Mouse (Mus musculus) left cerebral cortex, postnatal 4 days (tissue): ENCODE measurements around the gene Irf4. TPM values are rescaled to one million over a fixed set of nuclear protein-coding genes. Genes with fewer than 3 reads are reported as not detected.

ENCODE experiments used
- DNase-seq: peaks from one replicate; pipeline ENCODE4 v3.0.0-alpha.2; 2022
- intact Hi-C: fragments of 180-260 bp; cut with DNase I; formaldehyde crosslinking; loops from one replicate; pipeline ENCODE4 v1.15.1; 2025
- total RNA-seq, 2 experiments: library from RNA; stranded (reverse); gene quantifications; 2 replicates each; pipeline ENCODE4 v1.2.3; 2021

Gene Irf4
- under 1 TPM in 1 of 2 experiments, not detected in 1; 0.16 TPM for total RNA-seq

DNA sequence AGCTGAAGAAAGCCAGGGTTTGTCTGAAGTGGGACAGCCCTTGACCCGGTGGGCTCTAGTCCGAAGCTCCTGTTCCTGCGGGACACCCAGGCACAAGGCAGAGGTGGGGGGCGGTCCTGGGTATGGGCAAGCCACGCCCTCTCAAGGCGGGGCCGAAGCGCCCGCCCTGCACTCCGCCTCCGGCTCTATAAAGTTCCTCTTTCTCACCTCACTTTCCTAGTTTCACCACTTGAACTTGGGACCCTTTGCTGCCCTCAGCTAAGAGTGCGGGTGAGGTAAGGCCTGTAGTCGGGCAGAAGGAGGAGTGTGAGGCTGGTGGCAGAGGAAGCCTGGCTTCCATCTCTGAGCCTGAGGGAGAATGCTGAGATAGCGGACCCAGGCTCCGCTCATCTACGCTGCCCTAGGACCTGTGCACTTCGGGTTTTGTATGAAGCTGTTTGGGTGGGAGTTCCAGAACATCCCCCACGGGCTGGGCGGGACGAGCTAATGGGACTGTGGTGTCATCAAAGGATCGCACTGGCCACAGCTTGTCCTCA lies at the start of gene Irf4:
TSS of gene Irf4 (plus strand) at position 206 of the 536 bp plus-strand sequence.
- DNase-seq: peak; percentile 16
- intact Hi-C loops: no loop called here

DNA sequence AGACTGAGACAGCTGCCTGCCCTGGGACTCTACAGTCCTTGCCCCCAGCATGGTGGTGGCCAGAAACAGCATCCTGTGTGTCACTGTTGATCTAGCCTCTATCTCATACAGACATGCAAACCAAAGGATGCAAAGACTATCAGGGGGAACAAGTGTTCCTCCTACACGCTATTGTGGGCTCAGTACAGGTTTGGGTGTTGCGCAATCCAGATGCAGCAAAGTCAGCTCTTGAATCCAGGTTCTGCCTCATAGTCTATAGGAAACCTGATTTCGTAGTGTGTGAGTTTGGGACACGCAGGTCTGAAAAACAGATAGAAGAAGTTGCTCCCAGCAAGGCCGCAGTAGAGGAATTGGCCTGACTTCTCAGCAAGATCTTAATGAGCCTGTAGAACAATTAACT lies 46.3 kb upstream of the Irf4 start:
- DNase-seq: no peak
- intact Hi-C loops: no loop called here

DNA sequence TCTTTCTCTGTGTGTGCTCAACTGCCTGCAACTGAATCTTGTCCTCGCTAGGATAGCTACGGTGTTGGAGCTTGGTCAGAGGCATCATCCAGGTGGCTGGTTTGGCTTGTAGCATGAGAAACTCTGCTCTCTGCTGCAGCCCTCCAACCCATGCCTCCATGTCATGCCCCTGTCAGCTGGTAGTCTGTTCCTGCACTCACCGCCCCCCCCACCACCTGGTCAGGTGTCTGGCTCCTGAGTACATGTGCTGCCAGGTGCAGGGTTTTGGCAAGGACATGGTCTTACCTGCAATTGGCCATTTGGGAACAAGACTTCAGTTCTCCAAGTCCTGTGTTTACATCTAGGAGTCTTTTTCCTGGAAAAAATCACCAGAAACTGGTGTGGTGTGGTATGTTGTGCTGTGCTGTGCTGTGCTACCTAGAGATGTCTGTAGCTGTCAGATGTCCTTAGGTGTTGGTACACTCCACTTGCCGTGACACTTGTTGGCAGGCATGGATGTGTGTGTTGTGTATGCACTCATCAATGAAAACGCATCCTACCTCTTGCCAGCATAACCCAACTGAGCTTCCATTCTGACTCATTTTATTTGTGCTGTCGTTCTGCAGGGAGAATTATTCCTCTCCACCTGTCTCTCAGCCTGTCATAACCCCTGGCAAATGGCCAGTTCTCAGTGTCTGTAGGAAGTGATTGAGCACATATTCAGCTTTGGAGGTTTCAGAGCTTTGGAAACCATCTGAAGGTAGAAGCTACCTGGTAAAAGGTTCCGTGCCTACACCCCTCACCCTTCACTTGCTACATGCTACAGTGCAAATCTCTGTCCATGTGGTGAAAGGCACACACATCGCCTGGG lies 44.6 kb upstream of the Irf4 start:
- peak; percentile 16 for DNase-seq
- intact Hi-C loops: no loop called here

DNA sequence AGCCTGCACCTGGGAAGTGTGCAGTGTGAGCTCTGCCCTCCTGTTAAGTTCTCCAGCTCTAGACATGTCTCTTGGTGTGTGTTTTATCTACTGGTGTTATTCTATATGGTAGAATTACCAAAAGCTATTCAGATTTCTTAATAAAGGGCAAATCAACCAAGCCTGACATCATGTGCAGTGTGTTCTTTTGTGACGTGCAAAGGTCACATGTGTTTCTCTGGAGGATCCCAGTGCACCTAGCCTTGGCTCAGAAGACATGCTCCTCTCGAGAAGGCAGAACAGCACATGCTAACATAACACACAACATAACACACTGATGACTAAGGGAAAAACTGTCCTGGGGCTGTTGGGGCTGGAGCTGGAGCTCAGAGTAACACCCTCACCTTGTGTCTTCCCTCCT lies 38.0 kb upstream of the Irf4 start:
- intact Hi-C loops: no loop called here
- no peak for DNase-seq

DNA sequence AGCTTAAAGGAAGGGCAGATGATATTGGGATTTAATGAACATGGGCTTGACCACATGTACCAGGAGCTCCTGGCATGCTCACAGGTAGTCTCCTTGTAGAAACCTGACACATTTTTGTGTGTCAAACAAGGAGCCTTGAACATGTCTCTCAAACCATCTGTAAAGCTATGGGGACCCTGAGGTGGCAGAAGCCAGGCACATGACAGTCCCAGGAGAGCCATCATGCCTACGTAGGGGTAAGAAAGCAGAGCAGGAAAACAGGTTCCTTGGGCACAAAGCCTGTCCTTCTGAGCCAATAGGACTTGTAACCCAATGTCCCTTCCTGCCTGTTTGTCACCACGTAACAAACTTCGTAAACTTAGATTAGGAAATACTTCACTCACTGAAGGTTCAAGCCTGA lies 37.3 kb upstream of the Irf4 start:
- intact Hi-C loops: no loop called here
- no peak for DNase-seq

DNA sequence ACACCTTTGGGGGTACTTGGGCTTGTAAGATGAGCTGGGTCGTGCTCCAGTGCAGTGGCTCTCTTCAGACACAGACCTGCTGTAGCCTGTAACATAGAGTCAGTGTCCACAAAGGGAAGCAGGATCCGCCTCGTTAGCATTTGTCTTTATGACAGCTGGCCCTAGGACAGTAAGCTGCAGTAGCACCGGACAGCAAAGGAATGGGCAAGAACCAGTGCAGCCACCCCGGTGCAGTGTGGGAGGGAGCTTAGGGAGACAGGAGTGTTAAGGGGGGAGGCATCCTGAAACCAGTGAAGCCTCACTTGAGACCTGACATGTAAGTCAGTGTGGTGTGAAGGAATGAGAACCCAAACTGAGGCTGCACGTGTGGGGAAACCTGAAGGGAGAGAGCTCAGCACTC lies 36.7 kb upstream of the Irf4 start:
- no peak for DNase-seq
- intact Hi-C loops: no loop called here

DNA sequence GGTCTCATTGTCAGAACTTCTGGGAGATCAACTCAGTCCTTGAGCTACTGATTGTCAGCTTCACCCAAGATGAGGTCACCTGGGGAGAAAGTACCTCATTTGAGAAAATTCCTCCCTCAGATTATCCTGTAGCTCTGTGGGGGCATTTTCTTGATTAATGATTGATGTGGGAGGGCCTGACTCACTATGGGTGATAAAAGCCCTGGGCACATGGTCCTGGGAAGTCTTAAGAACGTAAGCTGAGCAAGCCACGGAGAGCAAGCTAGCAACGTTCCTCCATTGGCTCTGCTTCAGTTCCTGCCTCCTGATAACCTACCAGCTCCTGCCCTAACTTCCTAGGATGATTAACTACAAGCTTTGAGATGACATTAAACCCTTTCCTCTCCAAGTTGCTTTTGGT lies 35.4 kb upstream of the Irf4 start:
- intact Hi-C loops: no loop called here
- no peak for DNase-seq

DNA sequence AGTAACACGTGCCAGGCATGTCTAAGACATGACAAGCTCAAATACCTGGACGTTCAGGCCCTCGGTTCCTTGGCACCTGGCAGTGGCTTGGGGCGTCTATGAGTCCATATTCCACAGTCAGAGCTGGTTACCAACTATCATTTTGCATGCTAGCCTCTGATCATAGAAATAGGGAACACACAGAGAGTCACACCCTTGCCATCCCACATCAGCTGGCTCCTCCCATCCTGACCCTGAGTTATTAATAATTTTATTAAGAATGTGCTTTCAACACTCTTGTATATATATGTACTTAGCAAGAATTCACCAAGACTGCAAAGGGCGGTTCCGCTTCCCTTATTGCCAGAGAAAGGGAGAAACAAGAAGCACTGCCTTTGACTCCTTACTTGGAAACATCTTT lies 34.5 kb upstream of the Irf4 start:
- intact Hi-C loops: no loop called here
- no peak for DNase-seq

DNA sequence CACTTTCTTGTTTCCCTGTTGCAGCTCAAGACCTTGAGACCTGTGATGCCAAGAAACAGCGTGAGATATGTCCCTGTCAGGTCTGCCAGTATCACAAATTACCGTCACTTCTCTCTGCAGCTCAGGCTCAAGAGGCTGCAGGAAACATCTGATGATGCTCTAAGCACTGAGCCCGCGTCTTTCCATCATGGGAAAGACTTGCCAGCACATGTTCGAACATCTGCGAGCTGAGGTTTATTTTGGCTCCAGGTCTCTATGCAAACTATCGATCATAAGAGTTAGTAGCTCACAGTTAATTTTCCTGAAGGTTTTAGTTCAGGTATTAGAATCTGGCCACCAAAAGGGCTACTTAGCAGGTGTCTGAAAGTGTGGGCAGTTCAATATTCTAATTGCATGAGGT lies 34.0 kb upstream of the Irf4 start:
- intact Hi-C loops: no loop called here
- DNase-seq: no peak

DNA sequence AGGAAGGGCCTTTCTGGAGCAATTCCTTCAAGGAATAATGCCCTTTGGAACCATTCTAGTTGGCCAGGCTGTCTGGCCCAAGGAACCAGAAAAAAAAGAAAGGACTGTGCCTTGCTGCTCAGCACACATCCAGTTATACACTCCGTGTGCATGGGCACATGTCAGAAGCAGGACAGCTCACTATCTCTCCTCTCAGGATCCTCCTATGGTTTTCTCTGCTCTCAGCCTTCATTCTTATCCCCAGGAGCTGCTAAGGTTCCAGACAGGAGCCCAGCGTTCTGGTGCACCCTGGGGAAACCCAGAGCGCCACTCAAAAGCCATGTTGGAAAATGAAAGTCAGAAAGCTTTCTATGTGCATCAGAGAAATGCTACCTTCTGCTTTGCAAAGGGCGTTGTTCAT lies 33.5 kb upstream of the Irf4 start:
- intact Hi-C loops: no loop called here
- no peak for DNase-seq

DNA sequence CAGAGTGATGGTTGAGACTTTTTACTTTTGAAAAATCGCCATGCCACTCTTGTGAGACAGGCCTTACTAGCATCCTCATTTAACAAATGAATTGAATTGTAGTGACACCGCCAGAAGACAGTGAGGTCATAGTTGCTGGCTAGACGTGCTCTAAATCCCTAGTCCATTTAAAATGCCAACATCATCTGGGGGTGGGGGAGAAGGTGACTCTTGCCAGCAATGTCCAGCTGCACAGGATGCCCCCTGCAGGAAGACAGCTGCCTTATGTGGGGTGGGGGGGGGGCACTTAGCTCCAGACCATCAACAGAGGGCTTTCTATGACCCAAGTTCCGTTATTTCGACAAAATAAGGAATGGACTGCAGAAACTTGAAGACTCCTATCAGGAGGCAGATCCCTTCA lies 32.4 kb upstream of the Irf4 start:
- peak; percentile 54 for DNase-seq
- intact Hi-C loops: no loop called here

DNA sequence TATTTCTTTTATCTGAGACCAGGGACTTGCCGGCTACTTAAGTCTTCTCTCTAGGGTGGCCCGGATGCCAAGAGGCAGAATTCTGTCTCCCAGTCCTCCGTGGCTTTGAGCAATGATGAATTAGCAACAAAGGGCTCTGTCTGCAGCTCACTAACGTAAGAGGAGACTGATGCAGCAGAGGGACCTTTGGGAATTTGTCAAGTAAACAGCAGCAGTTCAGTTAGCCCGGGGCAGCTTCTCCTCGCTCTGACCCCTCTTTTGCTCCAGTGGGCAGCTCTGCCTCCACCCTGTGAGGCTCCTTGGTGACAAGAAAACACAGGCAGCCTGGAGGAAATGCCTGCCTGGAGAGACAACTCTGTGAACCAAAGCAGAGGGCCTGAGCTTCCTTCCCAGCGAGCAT lies 26.4 kb upstream of the Irf4 start:
- intact Hi-C loops: no loop called here
- DNase-seq: no peak

DNA sequence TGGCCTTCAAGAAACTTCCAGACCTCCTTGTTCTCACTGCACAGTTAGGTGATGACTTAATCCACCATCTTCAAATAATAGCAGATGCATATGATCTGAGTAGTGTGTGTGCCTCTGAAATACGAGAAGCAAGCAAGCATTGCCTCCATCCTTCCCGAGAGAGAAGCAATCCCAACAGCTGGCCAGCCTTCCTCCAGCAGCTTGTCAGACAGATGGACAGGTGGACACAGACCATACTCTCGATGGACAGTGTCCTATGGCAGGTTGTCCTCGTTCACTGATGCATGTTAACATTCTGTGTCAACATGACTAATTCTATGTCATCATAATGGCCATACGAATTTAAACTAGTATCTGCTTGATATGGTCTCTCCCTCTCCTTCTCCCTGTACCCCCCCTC lies 25.8 kb upstream of the Irf4 start:
- intact Hi-C loops: no loop called here
- DNase-seq: no peak

DNA sequence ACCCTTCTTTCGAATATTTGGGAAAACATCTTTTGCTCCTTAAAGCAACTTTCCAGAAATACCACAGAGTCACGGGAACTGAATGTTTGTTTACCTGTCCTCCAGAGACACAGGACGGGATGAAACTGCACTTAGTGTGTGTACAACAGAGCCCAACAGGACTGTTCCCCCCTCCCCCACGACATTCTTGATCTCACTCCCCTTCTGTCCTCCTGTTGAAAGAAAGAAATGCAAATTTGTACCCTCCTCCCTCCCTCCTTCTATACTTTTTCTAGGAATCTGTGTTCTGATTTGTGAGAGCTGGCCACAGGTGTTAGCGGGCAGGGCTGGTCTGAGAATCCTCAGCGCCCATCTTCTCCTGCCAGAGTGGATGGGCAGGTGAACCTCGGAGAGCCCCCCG lies 25.2 kb upstream of the Irf4 start:
- no peak for DNase-seq
- intact Hi-C loops: no loop called here

DNA sequence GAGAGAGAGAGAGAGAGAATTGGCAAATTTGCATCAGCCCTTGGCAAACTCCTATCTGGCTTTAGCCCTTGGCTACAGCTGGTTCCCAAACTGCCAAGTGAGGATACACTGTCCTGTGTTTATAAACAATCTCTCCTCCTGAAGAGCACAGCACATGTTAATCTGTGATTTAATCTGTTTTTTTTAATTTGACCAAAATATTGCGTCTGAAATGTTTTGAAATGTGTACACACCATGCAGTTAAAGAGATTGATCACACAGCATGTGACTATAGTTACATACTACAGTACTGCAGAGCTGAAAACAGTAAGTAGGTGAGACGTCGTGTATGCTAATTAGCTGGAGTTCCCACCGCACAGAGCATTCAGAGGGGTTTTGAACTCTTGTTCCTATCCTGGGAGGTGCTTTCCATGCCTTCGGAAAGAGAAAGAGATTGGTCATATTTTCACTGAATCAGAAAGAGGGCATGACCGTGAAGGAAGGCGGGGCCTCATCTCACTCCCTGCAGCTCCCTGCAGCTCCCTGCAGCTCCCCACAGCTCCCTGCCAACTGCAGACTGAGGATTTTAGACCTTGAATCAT lies 24.2 kb upstream of the Irf4 start:
- intact Hi-C loops: no loop called here
- peak; percentile 34 for DNase-seq

DNA sequence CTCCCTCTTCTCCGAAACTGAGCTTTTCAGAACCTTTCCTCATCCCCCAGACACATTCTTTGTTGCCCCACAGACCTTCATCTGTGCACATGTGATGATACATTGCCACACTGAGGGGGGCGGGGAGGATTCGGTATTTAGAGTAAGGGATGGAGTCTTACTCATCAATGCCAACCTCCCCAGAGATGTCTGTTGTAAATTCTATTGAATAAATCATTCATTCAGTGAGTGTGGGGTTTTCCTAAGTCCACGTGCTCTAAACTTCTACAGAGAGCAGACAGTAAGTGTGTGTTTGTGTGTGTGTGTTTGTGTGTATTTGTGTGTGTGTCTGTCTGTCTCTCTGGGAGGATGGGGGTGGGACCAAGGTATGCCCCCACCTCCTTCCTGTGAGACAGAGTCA lies 22.1 kb upstream of the Irf4 start:
- intact Hi-C loops: no loop called here
- DNase-seq: no peak

DNA sequence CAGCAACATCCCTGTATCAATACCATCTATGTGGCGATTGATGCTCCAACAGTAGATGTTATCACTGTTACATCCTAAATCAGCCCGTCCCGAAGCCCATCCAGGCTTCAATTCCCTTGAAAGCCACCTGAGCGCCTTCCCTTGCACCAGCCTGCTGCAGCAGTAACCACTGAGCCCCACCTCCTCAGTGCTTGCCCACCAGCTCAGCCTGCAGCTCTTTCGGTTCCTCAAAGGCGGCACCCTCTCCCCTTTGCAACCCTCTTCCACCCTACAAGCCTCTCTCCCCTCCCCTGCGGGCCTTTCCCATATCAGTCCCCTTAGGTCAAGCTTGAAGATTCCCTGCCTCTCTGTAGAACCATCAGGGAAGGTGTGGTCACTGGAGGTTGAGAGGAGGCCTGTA lies 20.9 kb upstream of the Irf4 start:
- intact Hi-C loops: no loop called here
- no peak for DNase-seq

DNA sequence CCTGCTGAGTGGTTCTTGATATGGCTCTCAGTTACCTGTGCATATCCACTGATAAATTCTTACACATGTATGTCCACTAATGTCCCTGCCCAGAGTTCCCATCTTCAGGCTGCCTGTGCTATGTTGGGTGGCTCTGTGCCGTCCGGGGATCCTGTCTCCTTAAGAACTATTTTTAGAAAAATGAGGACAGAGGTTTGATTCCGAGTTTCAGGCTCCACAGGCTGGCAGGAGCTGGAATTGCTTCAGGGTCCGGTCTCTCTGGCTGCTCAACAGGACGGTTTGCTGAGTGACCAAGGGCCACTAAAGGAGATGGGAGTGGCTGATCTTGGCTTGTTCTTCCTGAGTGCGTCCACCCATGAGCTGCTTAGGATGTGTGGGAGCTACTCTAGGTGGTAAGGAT lies 19.8 kb upstream of the Irf4 start:
- DNase-seq: no peak
- intact Hi-C loops: no loop called here

DNA sequence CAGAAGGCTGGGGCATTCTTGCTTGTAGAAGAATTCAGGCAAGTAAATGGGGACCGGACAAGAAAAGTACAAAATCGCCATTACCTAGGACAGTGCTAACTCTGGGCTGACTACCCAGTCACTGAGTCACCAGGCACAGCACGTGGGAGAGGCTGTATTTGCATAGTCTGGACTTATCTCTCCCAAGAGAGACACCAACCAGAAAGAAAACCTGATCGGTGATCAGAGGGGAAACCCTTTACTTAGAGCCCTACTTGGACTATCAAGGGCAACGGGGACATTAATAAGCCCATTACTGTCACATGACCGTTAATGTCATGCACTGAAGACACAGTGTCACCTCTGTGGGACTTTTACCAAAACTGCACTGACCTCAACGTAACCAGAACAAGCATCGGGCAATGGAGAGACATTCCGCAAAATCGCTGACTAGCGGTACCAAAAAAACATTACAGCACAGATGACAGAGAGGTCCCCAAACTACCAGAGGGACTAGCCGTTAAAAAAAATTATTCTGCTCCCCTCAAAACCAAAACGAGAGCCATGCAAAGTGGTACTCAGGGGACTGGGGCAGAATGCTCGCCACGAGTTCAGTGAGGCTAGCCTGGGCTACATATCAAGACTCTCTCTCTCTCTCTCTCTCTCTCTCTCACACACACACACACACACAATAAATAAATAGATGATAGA lies 18.8 kb upstream of the Irf4 start:
- no peak for DNase-seq
- intact Hi-C loops: no loop called here

DNA sequence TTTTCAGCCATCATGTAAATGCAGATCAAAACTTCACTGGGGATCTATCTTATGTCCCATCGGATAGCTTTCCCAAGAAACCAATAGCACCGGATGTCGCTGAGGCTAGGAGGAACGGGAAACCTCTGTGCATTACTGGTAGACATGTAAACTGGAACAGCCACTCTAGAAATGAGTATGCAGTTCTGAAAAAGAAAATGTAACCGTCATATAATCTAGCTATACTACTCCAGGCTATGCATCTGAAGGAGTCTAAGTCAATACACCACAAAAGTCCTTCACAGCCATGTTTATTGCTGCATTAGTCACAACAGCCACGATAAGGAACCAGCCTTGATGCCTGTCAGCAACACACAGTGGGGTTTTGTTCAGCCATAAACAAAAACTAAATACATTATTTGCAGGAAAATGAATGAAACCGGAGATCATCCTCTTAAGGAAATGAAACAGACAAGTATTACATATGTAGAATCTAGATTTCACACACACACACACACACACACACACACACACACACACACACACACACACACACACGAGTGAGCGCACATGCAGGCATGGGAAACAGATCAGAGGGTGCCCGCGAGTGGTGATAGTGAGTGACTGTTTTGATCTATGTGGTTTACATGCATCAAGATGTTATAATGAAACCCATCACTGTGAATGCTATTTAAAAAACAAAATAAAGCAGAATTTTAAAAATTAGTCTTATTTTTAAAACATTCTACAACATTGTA lies 16.1 kb upstream of the Irf4 start:
- DNase-seq: no peak
- intact Hi-C loops: no loop called here

DNA sequence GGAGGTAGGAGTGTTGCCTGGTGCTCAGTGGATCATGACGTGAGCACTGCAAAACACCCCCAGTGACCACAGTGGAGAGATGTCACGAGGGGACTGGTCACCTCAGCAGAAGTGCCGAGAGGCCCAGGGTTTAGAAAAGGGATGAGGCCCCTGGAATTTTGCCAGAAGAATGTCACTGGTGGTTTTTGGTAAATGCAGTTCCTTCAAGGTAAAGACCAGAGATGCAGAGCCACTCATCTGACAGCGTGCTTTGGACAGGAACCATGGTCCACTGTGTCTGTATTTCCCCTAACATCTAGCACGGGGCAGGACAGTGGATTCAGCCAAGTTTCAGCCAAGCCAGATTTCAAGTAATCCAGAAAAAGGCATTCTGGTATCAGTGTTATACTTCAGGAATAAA lies 12.3 kb upstream of the Irf4 start:
- intact Hi-C loops: no loop called here
- DNase-seq: no peak
